ENCODE assay signal across 9 mouse cellular contexts in genomic region chr11:70648512-70648911, GRCm38 (mm10). TPM values are rescaled to one million over a fixed set of nuclear protein-coding genes. Genes with fewer than 3 reads are reported as not detected.
DNase-seq lines count a peak whose midpoint lies in the region; ATAC-seq and TF ChIP-seq lines count a peak whose summit lies in the region.
"Had no signal": no experiment of that assay in that cellular context is flagged by ENCODE, and none has a peak within 500 bp of the region (broad histone marks: within the 10 kb centered on the region; RNA-seq: fewer than 3 reads in every experiment).

No protein-coding gene starts in this region.

- peak overlapping the region; percentile 91; the same call in 1 of the 2 replicates for H3K9ac ChIP-seq in heart, embryonic 11.5 days (ENCODE audit: low read depth, low read length)

- TF ChIP-seq POLR2A in kidney, adult 2 months (IDR thresholded peaks at IDR 0.05; ENCODE audit: low read depth, low read length) = no peak

- DNase-seq in heart, adult 11 months = no peak
- DNase-seq in hindbrain, embryonic 10.5 days (ENCODE audit: low spot score) = no peak
- no peak for DNase-seq in midbrain, embryonic 10.5 days (ENCODE audit: low spot score)
- DNase-seq in thymus, postnatal 14 days = no peak
- no peak for DNase-seq in cerebellum, postnatal 4 days (ENCODE audit: low spot score in 2 of 2)
- no peak for DNase-seq in kidney, adult 2 months

- peaks cover 44% of the 10 kb centered on the region for H3K4me1 ChIP-seq in heart, embryonic 11.5 days (ENCODE audit: control insufficient read depth, insufficient read depth, low read length)
- peaks cover 71% of the 10 kb centered on the region for H3K4me1 ChIP-seq in E14TG2a.4 (replicated peaks; ENCODE audit: low read depth, low read length)
- H3K4me1 ChIP-seq in hindbrain, embryonic 10.5 days (replicated peaks) = peaks cover 71% of the 10 kb centered on the region
- peaks cover 57% of the 10 kb centered on the region for H3K4me1 ChIP-seq in midbrain, embryonic 10.5 days
- peaks cover 24% of the 10 kb centered on the region for H3K4me1 ChIP-seq in kidney, adult 2 months (ENCODE audit: control insufficient read depth, insufficient read depth, low read length)

- 71% methylated on average over 4 of the region's 4 CpGs for WGBS in heart, embryonic 11.5 days (ENCODE audit: insufficient replicate concordance)
- 89% methylated on average over 4 of the region's 4 CpGs for WGBS in hindbrain, embryonic 10.5 days
- WGBS in midbrain, embryonic 10.5 days = 86% methylated on average over 4 of the region's 4 CpGs
- WGBS in kidney, adult 2 months = 56% methylated on average over 4 of the region's 4 CpGs

- no peak for TF ChIP-seq CTCF in E14TG2a.4 (conservative IDR thresholded peaks at IDR 0.05; ENCODE audit: low read length)
- no peak for TF ChIP-seq CTCF in kidney, adult 2 months (conservative IDR thresholded peaks at IDR 0.05; ENCODE audit: insufficient read depth, insufficient read length, low read depth, low read length)

- H3K27me3 ChIP-seq in heart, embryonic 11.5 days (ENCODE audit: control insufficient read depth, insufficient read depth, low read length) = no peaks in the 10 kb centered on the region
- no peaks in the 10 kb centered on the region for H3K27me3 ChIP-seq in E14TG2a.4 (ENCODE audit: insufficient read depth, low read length)
- no peaks in the 10 kb centered on the region for H3K27me3 ChIP-seq in hindbrain, embryonic 10.5 days (ENCODE audit: insufficient read depth, poor library complexity, severe bottlenecking)
- no peaks in the 10 kb centered on the region for H3K27me3 ChIP-seq in midbrain, embryonic 10.5 days (ENCODE audit: low read depth, poor library complexity, severe bottlenecking)
- H3K27me3 ChIP-seq in kidney, adult 2 months (replicated peaks; ENCODE audit: control insufficient read depth, insufficient read depth, low read length) = no peaks in the 10 kb centered on the region
- H3K27me3 ChIP-seq: Patski had no signal

- ATAC-seq in heart, embryonic 11.5 days (replicated peaks; ENCODE audit: insufficient number of reproducible peaks, low FRiP score, low TSS enrichment) = no peak
- ATAC-seq: Patski had no signal

- peaks cover 47% of the 10 kb centered on the region for H3K36me3 ChIP-seq in heart, embryonic 11.5 days (ENCODE audit: control insufficient read depth, insufficient read depth, low read length)
- H3K36me3 ChIP-seq in E14TG2a.4 (ENCODE audit: insufficient read depth, low read length) = peaks cover 80% of the 10 kb centered on the region
- peaks cover 70% of the 10 kb centered on the region for H3K36me3 ChIP-seq in hindbrain, embryonic 10.5 days
- H3K36me3 ChIP-seq in midbrain, embryonic 10.5 days = peaks cover 75% of the 10 kb centered on the region
- peaks cover 10% of the 10 kb centered on the region for H3K36me3 ChIP-seq in kidney, adult 2 months (ENCODE audit: control insufficient read depth, insufficient read depth, low read length)

- H3K4me2 ChIP-seq in heart, embryonic 11.5 days = peak overlapping the region; percentile 93

- H3K27ac ChIP-seq in heart, embryonic 11.5 days (ENCODE audit: low read depth, low read length) = no peak overlapping the region
- H3K27ac ChIP-seq in hindbrain, embryonic 10.5 days = no peak overlapping the region
- no peak overlapping the region for H3K27ac ChIP-seq in midbrain, embryonic 10.5 days (replicated peaks)
- no peak overlapping the region for H3K27ac ChIP-seq in kidney, adult 2 months (ENCODE audit: insufficient read depth, low read depth, low read length)

- no peaks in the 10 kb centered on the region for H3K9me3 ChIP-seq in heart, embryonic 11.5 days (replicated peaks; ENCODE audit: control insufficient read depth, low read length)
- peaks cover 47% of the 10 kb centered on the region for H3K9me3 ChIP-seq in E14TG2a.4 (ENCODE audit: low read length)
- no peaks in the 10 kb centered on the region for H3K9me3 ChIP-seq in hindbrain, embryonic 10.5 days
- no peaks in the 10 kb centered on the region for H3K9me3 ChIP-seq in midbrain, embryonic 10.5 days (replicated peaks)

- peak overlapping the region; percentile 76 for H3K4me3 ChIP-seq in heart, embryonic 11.5 days (ENCODE audit: low read depth, low read length)
- H3K4me3 ChIP-seq in E14TG2a.4 (replicated peaks; ENCODE audit: low read length) = peak overlapping the region; percentile 98
- peak overlapping the region; percentile 86 for H3K4me3 ChIP-seq in hindbrain, embryonic 10.5 days
- H3K4me3 ChIP-seq in midbrain, embryonic 10.5 days = peak overlapping the region; percentile 90
- H3K4me3 ChIP-seq in kidney, adult 2 months (ENCODE audit: insufficient read depth, low read depth, low read length) = no peak overlapping the region

RNA-seq across cellular contexts. Expression of gene Slc25a11, which starts 1.2 kb away (rescaled TPM):
- polyA plus RNA-seq in heart, embryonic 11.5 days (2014; fragmentation: Nextera tagmentation; extraction: Ambion mirVana) = 221 and 245 TPM in 2 replicates
- polyA plus RNA-seq in hindbrain, embryonic 10.5 days (2016; fragmentation: Nextera tagmentation; extraction: Ambion mirVana) = 144 and 155 TPM in 2 replicates
- polyA plus RNA-seq in midbrain, embryonic 10.5 days (2016; fragmentation: Nextera tagmentation; extraction: Ambion mirVana) = 142 and 149 TPM in 2 replicates
- 281 and 284 TPM in 2 replicates for polyA plus RNA-seq in kidney, adult 2 months (2012; rRNA removed)

RNA-seq across cellular contexts. Expression of gene Rnf167, which starts 1.5 kb away (rescaled TPM):
- polyA plus RNA-seq in heart, embryonic 11.5 days (2014; fragmentation: Nextera tagmentation; extraction: Ambion mirVana) = 66.8 and 76.9 TPM in 2 replicates
- polyA plus RNA-seq in hindbrain, embryonic 10.5 days (2016; fragmentation: Nextera tagmentation; extraction: Ambion mirVana) = 90.6 and 97.1 TPM in 2 replicates
- polyA plus RNA-seq in midbrain, embryonic 10.5 days (2016; fragmentation: Nextera tagmentation; extraction: Ambion mirVana) = 85.6 and 96.3 TPM in 2 replicates
- 118 and 123 TPM in 2 replicates for polyA plus RNA-seq in kidney, adult 2 months (2012; rRNA removed)

RNA-seq across cellular contexts. Expression of gene Pfn1, which starts 5.9 kb away (rescaled TPM):
- polyA plus RNA-seq in heart, embryonic 11.5 days (2014; fragmentation: Nextera tagmentation; extraction: Ambion mirVana) = 1,771 and 1,932 TPM in 2 replicates
- 1,872 and 1,874 TPM in 2 replicates for polyA plus RNA-seq in hindbrain, embryonic 10.5 days (2016; fragmentation: Nextera tagmentation; extraction: Ambion mirVana)
- 1,553 and 1,733 TPM in 2 replicates for polyA plus RNA-seq in midbrain, embryonic 10.5 days (2016; fragmentation: Nextera tagmentation; extraction: Ambion mirVana)
- 686 and 750 TPM in 2 replicates for polyA plus RNA-seq in kidney, adult 2 months (2012; rRNA removed)

RNA-seq across cellular contexts. Expression of gene Eno3, which starts 8.5 kb away (rescaled TPM):
- 272 and 313 TPM in 2 replicates for polyA plus RNA-seq in heart, embryonic 11.5 days (2014; fragmentation: Nextera tagmentation; extraction: Ambion mirVana)
- 39.3 and 53.3 TPM in 2 replicates for polyA plus RNA-seq in hindbrain, embryonic 10.5 days (2016; fragmentation: Nextera tagmentation; extraction: Ambion mirVana)
- polyA plus RNA-seq in midbrain, embryonic 10.5 days (2016; fragmentation: Nextera tagmentation; extraction: Ambion mirVana) = 22.6 and 32.8 TPM in 2 replicates
- polyA plus RNA-seq in kidney, adult 2 months (2012; rRNA removed) = 9.2 and 30.9 TPM in 2 replicates

RNA-seq across cellular contexts. Expression of gene Gp1ba, which starts 9.6 kb away (rescaled TPM):
- 2.6 and 5.4 TPM in 2 replicates for polyA plus RNA-seq in heart, embryonic 11.5 days (2014; fragmentation: Nextera tagmentation; extraction: Ambion mirVana)
- polyA plus RNA-seq in hindbrain, embryonic 10.5 days (2016; fragmentation: Nextera tagmentation; extraction: Ambion mirVana) = 0.34 and 0.80 TPM in 2 replicates
- 0.44 and 0.48 TPM in 2 replicates for polyA plus RNA-seq in midbrain, embryonic 10.5 days (2016; fragmentation: Nextera tagmentation; extraction: Ambion mirVana)
- 0.03 TPM in 1 of 2 replicates, not detected in the other for polyA plus RNA-seq in kidney, adult 2 months (2012; rRNA removed)
